Mouse (Mus musculus) mouse embryonic stem cell (cell line): ENCODE measurements around the gene Rnf169.
"Not testable (repeated sequence)": the region's sequence is repeated elsewhere in the genome, so short reads cannot be mapped to it uniquely, and the experiment has no call there.

Experiments
- in situ Hi-C, 2 experiments: fragments of 300-500 bp; cut with MboI; formaldehyde crosslinking; loops; 1 replicate in 1 of 2; 3 replicates in 1 of 2; pipeline ENCODE4 v1.14.3; 2019 to 2020; ENCODE audit warnings: low sequenced_read_pairs in 2 of 2, low pct_unique_long_range_greater_than_20kb in 1 of 2, mixed read lengths in 1 of 2; ENCODE audit not compliant: unreplicated experiment in 1 of 2

Gene Rnf169

GRCm38 (mm10) chr7:99957226-99957965 lies 22.9 kb downstream of the Rnf169 start:
- in situ Hi-C loops, result no loop called here

- in situ Hi-C loops, result no loop called here
These were observed 24.2 kb downstream of the Rnf169 start for GRCm38 (mm10) chr7:99956095-99956494.

DNA sequence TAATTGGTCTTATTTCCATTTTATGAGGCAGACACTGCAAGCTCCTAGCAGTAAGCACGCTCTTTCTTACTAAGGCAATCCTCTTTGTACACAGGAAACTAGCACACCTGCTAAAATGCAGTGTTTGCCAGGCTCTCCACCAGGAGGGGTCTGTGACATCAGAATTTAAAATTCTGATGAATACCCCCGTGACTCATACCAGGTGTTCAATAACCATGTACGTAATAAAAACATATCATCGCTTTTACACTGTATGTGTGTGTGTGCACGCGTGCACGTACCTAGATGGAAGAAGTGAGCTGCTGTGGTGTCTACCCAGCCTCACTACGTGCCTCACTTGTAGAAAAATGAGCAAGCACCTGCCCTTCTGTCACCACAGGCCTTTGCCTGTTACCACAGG lies 26.0 kb downstream of the Rnf169 start:
- in situ Hi-C loops, result no loop called here

DNA sequence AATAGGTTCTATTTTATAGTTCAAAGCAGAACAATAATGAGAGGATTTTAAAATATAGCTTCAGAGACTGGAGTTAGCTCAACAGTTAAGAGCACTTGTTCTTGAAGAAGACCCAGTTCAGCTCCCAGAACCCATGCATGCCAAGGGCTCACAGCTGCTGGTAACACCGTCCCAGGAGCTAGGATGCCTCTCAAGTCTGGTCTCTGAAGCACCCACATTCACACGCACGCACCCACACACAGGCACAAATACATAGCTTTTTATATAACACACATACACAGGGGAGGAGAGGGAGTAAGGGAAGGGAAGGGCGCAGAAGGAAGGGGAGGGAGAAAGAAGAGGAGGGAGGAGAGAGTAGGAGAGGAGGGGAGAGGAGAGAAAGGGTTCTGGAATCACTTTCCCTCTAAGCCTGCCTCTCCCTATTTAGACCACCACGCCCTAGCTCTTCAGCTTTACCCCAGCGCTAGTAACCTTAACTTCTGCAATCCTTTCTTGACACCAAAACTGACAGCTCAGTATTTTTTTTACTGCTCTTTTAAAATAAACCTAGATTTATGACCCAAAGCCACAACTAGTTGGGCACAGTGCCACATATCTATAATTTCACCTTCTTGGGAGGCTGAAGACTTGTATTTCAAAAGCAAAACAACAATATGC lies 26.7 kb downstream of the Rnf169 start:
- in situ Hi-C loops, result no loop called here

GRCm38 (mm10) chr7:99947329-99947728 lies 32.9 kb downstream of the Rnf169 start:
- in situ Hi-C loops, result no loop called here

- in situ Hi-C loops, result no loop called here
These were observed 33.9 kb downstream of the Rnf169 start for GRCm38 (mm10) chr7:99946356-99946755.

DNA sequence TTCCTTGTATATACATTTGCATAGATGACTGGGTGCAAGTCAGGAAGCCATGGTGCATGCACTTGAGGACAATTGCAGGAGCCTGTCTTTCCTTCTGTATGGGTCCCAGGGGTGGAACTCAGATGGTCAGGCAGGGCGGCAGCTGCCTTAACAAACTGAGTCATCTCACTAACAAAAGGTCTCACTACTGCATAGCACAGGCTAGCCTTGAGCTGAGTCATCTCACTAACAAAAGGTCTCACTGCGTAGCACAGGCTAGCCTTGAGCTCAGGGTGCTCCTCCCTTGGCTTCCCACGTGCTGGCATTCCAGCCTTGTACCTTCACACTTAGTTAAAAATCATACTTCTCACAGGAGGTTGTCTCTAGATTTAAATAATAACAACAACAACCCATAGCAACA lies 34.3 kb downstream of the Rnf169 start:
- in situ Hi-C loops, result no loop called here

- in situ Hi-C loops, result not testable (repeated sequence)
These were observed 35.2 kb downstream of the Rnf169 start for GRCm38 (mm10) chr7:99945012-99945411.

DNA sequence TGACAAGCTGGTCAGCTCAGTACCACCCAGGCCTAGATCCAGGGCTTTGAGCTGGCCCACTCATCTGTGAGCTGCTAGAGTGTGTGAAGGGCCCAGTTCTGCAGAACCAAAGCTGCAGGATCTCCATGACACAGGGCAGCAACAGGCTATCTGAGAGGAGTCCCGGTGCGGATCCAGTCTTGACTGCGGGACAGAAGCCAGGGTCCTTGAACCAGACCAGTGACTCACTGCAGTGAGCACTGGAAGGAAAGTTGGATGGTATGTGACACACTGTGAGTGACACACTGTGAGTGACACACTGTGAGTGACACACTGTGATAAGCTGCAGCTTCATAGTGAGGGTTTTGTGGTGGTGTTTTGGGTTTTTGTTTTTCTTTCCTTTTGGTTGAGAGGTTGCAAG lies 35.7 kb downstream of the Rnf169 start:
- in situ Hi-C loops, result no loop called here

DNA sequence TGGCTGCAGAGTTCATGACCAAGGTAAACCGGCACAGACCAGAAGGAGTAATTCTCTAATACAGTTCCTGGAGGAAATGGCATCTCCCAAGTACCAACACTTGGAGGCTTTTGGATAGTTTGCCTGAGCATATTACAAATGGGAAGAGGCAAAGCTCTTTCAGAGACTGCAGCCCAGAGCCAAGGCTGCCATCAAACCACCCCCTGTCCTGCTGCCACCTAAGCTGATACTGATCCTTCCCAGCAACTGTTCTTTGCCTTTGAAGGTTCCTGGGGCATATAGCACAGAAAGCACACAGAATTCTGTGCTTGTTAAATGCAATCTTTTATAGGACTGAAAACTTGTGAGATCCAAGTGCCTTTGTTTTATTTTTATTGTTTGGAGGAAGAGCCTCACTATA lies 39.6 kb downstream of the Rnf169 start:
- in situ Hi-C loops, result no loop called here

DNA sequence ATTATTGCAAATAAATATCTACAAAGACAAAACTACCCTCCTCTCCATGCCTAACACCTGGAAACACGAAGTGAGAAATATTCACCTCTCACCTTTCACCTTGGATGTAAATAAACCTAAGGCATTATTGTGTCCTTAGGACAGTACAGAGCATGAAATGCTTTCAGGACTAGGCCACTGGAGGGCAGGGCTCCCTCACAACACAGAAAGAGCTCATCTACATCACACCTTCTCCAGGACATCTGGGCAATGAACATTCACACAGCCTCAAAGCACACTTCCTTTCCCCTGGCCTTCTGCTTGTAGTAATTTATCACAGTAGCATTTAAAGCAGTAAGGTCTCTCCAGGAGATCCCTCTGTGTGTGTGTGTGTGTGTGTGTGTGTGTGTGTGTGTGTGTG lies 44.5 kb downstream of the Rnf169 start:
- in situ Hi-C loops, result no loop called here

- in situ Hi-C loops, result no loop called here
These were observed 53.1 kb downstream of the Rnf169 start for GRCm38 (mm10) chr7:99926916-99927714.

GRCm38 (mm10) chr7:99920416-99920815 lies 59.8 kb downstream of the Rnf169 start:
- in situ Hi-C loops, result no loop called here

- in situ Hi-C loops, result no loop called here
These were observed 60.3 kb downstream of the Rnf169 start for GRCm38 (mm10) chr7:99919971-99920370.

GRCm38 (mm10) chr7:99919164-99919563 lies 61.1 kb downstream of the Rnf169 start:
- in situ Hi-C loops, result no loop called here

GRCm38 (mm10) chr7:99917320-99917844 lies 62.9 kb downstream of the Rnf169 start:
- in situ Hi-C loops, result no loop called here

GRCm38 (mm10) chr7:99916741-99917319 lies 63.4 kb downstream of the Rnf169 start:
- in situ Hi-C loops, result no loop called here

- in situ Hi-C loops, result no loop called here
These were observed 64.7 kb downstream of the Rnf169 start for GRCm38 (mm10) chr7:99915511-99915910.

DNA sequence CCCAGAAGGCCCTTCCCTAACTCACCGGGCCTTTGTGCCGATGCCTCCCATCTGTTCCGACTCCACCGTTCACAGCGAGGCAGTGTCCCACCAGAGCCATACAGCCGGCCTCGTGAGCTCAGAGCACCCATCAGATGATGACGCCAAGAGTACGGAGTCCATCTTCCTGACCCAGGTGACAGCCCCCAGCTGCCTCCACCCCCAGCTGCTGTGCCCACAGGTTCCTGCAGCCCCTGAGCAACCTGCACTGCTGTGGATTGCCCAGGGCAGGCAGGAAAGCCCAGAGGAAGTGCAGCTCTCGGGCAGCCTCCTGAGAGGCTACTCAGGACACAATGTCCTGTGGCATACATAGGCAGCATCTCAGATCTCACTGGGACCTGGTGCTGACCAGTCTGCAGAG lies 65.9 kb downstream of the Rnf169 start:
- in situ Hi-C loops, result no loop called here
